Mouse (Mus musculus): ENCODE measurements around the gene BC034090.

Gene BC034090

GRCm38 (mm10) chr1:155216313-155216712, 27.9 kb downstream of the BC034090 start:
- no peak for DNase-seq (ENCODE audit: low spot score in 2 of 2)

- DNase-seq (ENCODE audit: low spot score in 2 of 2), result no peak
These were observed 29.0 kb downstream of the BC034090 start for GRCm38 (mm10) chr1:155215066-155215764.

DNA sequence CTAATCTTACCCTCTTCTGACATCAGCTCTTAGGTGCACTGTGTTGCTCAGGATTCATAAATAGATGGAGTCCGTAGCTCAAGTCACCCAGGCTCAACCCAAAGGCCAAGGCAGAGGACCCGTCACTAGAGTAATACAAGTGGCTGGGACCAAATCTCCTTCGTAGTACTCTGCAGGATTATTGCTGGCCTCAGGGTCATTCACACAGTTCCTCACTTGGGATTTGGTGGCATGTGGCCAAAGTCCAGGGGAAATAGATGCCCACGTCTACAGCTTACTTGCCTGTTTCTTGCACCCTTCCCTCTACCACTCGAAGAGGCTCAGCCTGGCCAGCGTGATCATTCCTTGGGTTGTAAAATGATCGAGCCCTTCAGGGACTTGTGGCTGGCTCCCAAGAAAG, 30.3 kb downstream of the BC034090 start:
- DNase-seq (ENCODE audit: low spot score in 2 of 2), result no peak

DNA sequence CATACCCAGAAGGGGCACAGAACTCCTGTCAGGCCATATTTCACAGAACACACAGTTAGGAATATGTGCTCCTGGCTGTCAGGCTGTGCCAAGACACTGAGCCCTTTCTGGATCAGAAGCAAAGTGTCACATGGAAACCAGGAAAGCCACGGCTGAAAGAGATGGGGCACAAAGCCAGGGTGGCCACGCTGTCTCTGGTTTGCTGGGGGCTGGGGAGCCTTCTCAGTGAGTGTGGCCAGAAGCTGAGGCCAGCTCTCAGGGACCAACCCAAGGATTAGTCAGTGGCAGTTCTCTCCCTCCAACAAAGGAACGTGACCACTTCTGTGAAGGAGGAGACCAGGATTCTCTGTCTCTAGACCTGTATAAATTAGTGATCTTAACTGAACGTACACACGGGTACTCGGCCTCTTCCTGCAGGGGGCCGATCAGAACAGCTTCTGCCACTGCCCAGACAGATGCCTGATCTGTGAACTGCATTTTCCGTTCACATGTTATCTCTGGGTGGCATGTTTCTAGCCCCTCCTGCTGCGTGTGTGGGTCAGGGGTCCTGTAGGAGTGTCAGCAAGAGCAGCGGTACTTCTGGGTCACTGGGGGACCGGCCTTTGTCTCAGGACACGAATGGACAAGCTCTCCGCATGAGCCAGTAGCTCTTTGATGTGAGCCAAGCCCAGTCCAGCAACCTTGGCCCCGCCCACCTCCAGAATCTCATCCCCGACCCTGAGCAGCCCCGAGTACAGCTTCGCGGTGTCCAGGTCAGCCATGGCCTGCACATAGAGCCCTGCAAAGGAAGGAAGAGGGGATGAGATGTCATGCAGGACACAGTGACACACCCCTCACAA, 31.1 kb downstream of the BC034090 start:
- no peak for DNase-seq (ENCODE audit: low spot score in 2 of 2)

- DNase-seq (ENCODE audit: low spot score in 2 of 2), result no peak
These were observed 31.8 kb downstream of the BC034090 start for GRCm38 (mm10) chr1:155212493-155212892.

- DNase-seq (ENCODE audit: low spot score in 2 of 2), result no peak
These were observed 32.2 kb downstream of the BC034090 start for GRCm38 (mm10) chr1:155212081-155212480.

DNA sequence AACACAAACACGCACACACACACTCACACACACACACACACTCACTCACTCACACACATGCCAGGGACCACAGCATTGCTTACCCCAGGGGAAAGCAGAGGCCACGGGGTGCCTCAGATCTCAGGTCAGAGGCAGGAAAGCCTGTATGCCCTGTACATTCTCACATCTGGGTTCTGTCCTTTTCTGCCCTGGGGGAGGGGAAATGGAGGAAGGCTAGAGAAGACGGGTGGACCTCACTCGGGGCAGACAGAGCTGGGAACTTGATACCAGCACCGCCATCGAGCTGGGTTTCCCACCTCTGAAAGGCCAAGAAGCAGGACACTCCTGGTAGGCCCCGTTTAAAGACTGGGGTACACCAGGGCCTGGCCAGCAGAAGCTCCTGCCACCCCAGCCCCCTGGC, 33.2 kb downstream of the BC034090 start:
- no peak for DNase-seq (ENCODE audit: low spot score in 2 of 2)

DNA sequence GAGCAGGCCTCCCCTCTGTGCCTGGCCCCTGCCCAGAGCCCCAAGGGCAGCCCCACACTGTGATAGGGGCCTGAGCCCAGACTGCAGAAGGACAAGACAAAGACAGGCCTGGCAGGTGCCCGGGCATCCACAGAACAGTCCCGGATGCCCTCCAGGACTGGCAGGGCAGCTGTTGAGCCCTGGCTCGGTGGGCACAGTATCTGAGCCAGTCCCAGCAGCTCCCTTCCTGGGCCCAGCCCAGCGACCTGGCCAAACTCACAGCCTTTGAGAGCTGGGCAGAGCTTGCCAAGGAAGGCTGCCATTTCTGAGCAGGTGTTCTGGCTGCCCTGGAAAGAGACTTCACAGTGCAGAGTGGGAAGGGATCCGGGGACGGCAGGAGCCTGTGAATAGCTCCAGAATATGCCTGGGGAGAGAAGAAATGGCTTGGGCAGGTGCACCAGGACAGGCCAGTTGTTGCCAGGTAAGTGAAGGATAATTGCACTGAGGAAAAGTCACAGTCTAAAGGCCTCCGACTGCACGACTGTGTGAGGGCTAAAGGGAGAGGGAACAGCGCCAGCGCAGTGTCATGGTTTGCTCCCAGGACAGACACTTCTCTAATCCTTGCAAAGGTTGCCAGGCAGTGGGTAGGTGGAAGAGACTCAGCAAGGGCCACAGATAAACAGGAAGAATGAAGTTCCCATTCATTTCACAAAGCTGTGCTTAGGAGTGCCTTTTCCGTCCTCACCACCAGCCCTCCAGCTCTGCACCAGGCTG, 34.1 kb downstream of the BC034090 start:
- DNase-seq (ENCODE audit: low spot score in 2 of 2), result no peak

DNA sequence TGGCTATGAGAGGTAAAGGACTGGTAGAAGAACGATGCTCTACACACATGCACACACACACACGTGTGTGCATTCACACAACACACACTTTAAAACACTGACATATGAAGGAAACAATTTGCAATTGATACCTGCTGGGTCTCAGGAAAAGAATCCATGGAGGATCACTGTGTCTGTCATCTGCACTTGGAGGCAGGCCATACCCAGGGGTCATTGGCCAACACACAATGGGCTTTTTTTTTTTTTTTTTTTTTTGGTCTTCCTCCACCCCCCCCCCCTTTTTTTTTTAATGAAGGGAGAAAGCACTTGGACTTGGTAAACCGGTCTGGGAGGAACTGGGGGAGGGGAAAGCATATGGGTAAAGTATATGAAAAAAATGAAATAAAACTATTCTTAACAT, 36.4 kb downstream of the BC034090 start:
- no peak for DNase-seq (ENCODE audit: low spot score in 2 of 2)

GRCm38 (mm10) chr1:155205822-155206660, 38.2 kb downstream of the BC034090 start:
- DNase-seq (ENCODE audit: low spot score in 2 of 2), result no peak

DNA sequence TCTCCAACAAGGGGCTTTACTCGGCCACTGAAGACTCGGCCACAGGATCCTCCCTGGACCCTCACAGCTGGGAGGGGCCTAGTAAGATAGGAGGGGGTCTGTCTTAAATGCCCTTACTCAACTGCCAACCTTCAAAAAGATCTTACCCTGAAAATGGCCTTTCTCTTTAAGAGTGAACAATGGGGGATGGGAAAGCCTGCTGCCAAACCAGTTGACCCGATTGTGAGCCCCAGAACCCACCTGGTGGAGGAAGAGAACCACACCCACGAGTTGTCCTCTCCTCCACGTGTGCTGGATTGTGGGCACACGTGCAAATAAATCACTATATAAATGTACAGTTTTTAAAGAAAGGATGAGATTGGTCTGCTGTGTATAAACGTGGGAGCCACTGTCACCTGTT, 38.9 kb downstream of the BC034090 start:
- DNase-seq (ENCODE audit: low spot score in 2 of 2), result no peak

- DNase-seq (ENCODE audit: low spot score in 2 of 2), result no peak
These were observed 39.6 kb downstream of the BC034090 start for GRCm38 (mm10) chr1:155204560-155205162.

GRCm38 (mm10) chr1:155203954-155204353, 40.3 kb downstream of the BC034090 start:
- no peak for DNase-seq (ENCODE audit: low spot score in 2 of 2)

DNA sequence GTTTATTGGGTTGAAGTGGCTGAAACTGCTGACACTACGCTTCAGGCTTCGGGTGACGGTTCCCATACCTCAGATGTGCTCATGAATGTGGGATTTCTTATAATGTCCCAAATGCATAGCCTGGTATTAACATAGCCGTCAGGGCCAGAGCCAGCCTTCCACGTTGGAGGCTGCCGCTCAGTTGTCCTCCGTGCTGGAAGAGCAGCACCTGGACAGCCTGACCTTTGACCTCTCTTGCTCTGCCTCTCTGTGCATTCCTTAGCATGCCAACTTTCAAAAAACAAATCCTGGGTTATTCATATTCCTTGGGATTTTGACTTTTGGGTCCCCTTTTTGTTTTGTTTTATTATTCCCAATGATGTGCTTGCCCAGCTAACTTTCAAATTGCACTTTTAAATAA, 41.1 kb downstream of the BC034090 start:
- no peak for DNase-seq (ENCODE audit: low spot score in 2 of 2)

- DNase-seq (ENCODE audit: low spot score in 2 of 2), result no peak
These were observed 41.8 kb downstream of the BC034090 start for GRCm38 (mm10) chr1:155202472-155202871.

DNA sequence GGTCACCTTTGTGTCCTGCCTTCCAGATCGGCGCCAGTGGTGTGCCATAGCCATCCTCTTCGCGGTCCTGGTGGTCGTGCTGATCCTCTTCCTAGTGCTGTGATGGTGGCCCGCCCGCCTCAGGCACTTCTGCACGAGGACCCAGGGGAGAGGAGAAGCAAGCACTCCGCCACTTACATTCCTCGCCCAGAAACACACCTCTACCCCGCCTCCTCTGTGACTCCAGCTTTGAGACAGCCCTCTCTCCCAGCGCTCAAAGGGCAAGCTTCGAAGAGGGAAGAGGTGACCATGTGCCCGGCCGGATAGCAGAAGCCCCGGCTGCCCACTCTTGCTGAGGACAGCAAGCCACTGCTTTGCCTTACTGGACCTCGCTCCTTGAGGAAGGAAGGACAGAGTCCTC, 42.3 kb downstream of the BC034090 start:
- DNase-seq (ENCODE audit: low spot score in 2 of 2), result no peak

DNA sequence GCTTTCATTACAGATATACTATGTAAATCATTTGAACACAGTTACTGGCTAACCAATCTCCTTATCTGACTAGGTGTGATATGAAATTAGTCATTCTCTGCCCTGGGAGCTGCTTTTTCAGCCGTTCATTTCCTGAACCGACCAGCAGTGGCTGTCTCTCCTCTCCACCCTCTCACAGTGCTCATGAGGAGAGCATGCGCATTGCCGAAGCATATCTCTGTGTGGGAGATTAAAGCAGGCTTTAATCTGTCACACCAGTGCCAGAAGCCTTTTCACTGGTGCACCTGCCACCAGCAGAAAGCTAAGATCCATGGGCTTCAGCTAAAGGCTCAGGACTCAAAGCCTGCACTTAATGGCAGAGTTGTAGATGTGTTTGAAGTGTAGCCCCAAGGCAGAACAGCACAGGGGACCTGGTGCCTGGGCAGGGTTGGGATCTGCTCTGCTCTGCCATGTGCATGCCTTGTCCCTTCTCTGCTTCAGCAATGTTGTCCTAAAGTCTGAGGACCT, 42.8 kb downstream of the BC034090 start:
- DNase-seq (ENCODE audit: low spot score in 2 of 2), result no peak

DNA sequence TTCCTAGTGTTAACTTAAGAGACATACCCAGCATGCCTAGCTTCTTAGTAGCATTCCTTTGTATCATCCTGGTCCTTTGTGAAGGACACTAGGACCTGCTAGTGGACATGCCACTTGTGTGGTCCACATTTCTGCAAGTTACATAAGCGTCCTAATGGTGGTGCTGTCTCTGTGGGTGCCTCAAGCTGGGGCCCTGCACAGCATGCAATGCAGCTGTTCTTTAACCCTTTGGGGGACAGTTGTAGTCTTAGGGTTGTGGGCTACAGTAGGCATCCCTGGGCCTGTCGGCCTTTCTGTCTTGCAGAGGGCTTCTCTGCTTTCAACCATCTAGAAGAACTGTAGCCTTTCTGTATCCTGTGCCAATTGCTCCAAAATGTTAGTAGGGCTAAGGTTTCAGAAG, 43.3 kb downstream of the BC034090 start:
- no peak for DNase-seq (ENCODE audit: low spot score in 2 of 2)

- no peak for DNase-seq (ENCODE audit: low spot score in 2 of 2)
These were observed 44.7 kb downstream of the BC034090 start for GRCm38 (mm10) chr1:155199522-155199921.

DNA sequence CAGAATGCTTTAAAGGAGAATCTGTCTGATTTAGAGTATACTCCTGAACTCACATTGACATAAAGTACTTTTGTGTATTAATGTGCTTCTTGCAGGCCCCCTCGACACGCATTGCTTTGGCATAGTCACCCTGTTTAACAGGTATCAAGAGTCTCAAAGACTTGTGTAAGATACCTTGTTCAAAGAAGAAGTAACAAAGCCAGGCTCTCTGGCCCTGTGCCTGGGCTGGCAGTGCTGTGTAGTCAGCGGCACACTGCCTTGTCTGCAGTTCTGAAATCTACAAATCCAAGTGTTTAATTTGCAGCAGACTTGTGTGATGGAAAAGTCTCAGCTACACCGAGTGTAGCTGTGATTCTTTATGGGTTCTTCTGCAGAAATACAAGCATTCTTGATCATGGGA, 47.6 kb downstream of the BC034090 start:
- no peak for DNase-seq (ENCODE audit: low spot score in 2 of 2)

DNA sequence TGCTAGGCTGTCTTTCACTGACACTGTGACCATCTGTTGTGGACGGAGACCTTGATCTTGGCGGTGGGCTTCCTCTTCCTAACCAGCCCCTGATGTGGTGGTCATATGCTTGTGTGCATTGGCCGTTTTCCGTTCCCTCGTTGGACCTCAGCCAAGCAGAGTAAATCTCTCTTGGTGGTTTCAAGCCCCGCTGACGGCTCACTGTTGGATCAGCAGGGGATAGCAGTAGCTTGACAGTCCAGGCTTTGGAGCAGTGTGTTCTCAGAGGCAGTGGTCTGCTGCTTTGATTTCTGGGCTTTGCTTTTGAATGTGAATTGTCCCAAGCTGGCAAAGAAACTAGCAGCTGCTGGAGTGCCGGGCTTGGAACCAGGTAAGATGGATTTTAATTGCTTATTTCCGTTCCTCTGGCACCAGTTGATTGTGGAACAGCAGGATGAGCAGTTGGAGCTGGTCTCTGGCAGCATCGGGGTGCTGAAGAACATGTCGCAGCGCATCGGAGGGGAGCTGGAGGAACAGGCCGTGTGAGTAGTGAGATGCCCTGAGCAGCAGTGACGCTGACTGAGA, 51.4 kb downstream of the BC034090 start:
- no peak for DNase-seq (ENCODE audit: low spot score in 2 of 2)

Data from frontal cortex, postnatal 25 days (tissue).